Mouse (Mus musculus): ENCODE data around the gene Fam98b. TPM values are rescaled to one million over a fixed set of nuclear protein-coding genes. Genes with fewer than 3 reads are reported as not detected.

Gene Fam98b
- polyA plus RNA-seq, 1 experiment: 36.4 TPM

- TF ChIP-seq CEBPB (IDR thresholded peaks at IDR 0.05; ENCODE audit: low read depth): no peak
- no peak for TF ChIP-seq MYOD1 (IDR thresholded peaks at IDR 0.05; ENCODE audit: control insufficient read depth, insufficient read length, low read depth)
- no peak for TF ChIP-seq MAX (IDR thresholded peaks at IDR 0.05)
- no peak for TF ChIP-seq CTCF (IDR thresholded peaks at IDR 0.05; ENCODE audit: control insufficient read depth, insufficient read depth, insufficient read length)
- TF ChIP-seq MYOG (IDR thresholded peaks at IDR 0.05; ENCODE audit: control insufficient read depth, extremely low read depth, insufficient read length): no peak
- TF ChIP-seq FOSL1 (IDR thresholded peaks at IDR 0.05; ENCODE audit: insufficient read depth, low read length, poor library complexity, severe bottlenecking): no peak
- TF ChIP-seq USF1 (IDR thresholded peaks at IDR 0.05; ENCODE audit: low read depth): no peak
- no peaks in the 10 kb centered on the region for H3K36me3 ChIP-seq (ENCODE audit: control insufficient read depth, insufficient read depth)
- H3K79me2 ChIP-seq (ENCODE audit: control insufficient read depth, insufficient read depth): no peaks in the 10 kb centered on the region
- H3ac ChIP-seq (ENCODE audit: control insufficient read depth, insufficient read length, low read depth): no peak overlapping the region
- peaks cover 8% of the 10 kb centered on the region for H3K27me3 ChIP-seq (ENCODE audit: control insufficient read depth, insufficient read depth, insufficient read length)
- H3K79me3 ChIP-seq (ENCODE audit: low read depth): no peaks in the 10 kb centered on the region
- no peak overlapping the region for H3K4me3 ChIP-seq (ENCODE audit: insufficient read depth, poor library complexity, severe bottlenecking)
Measured at GRCm38 (mm10) chr2:117303391-117304350, 54.1 kb downstream of the Fam98b start.

- no peaks in the 10 kb centered on the region for H3K79me2 ChIP-seq (ENCODE audit: control insufficient read depth, insufficient read depth)
- TF ChIP-seq MYOD1 (IDR thresholded peaks at IDR 0.05; ENCODE audit: control insufficient read depth, insufficient read length, low read depth) (no peak), FOSL1 (IDR thresholded peaks at IDR 0.05; ENCODE audit: insufficient read depth, low read length, poor library complexity, severe bottlenecking) (no peak), USF1 (IDR thresholded peaks at IDR 0.05; ENCODE audit: low read depth) (no peak), MAX (IDR thresholded peaks at IDR 0.05) (no peak), CTCF (IDR thresholded peaks at IDR 0.05; ENCODE audit: control insufficient read depth, insufficient read depth, insufficient read length) (no peak), MYOG (IDR thresholded peaks at IDR 0.05; ENCODE audit: control insufficient read depth, extremely low read depth, insufficient read length) (no peak), CEBPB (IDR thresholded peaks at IDR 0.05; ENCODE audit: low read depth) (no peak)
- no peaks in the 10 kb centered on the region for H3K79me3 ChIP-seq (ENCODE audit: low read depth)
- H3ac ChIP-seq (ENCODE audit: control insufficient read depth, insufficient read length, low read depth): no peak overlapping the region
- peaks cover 8% of the 10 kb centered on the region for H3K27me3 ChIP-seq (ENCODE audit: control insufficient read depth, insufficient read depth, insufficient read length)
- no peak overlapping the region for H3K4me3 ChIP-seq (ENCODE audit: insufficient read depth, poor library complexity, severe bottlenecking)
- H3K36me3 ChIP-seq (ENCODE audit: control insufficient read depth, insufficient read depth): no peaks in the 10 kb centered on the region
Measured at GRCm38 (mm10) chr2:117304941-117305340, 55.4 kb downstream of the Fam98b start.

GRCm38 (mm10) chr2:117307959-117308358, 58.4 kb downstream of the Fam98b start:
- no peaks in the 10 kb centered on the region for H3K79me2 ChIP-seq (ENCODE audit: control insufficient read depth, insufficient read depth)
- H3K79me3 ChIP-seq (ENCODE audit: low read depth): no peaks in the 10 kb centered on the region
- H3K36me3 ChIP-seq (ENCODE audit: control insufficient read depth, insufficient read depth): no peaks in the 10 kb centered on the region
- H3K27me3 ChIP-seq (ENCODE audit: control insufficient read depth, insufficient read depth, insufficient read length): peaks cover 11% of the 10 kb centered on the region
- no peak overlapping the region for H3K4me3 ChIP-seq (ENCODE audit: insufficient read depth, poor library complexity, severe bottlenecking)
- TF ChIP-seq MYOD1 (IDR thresholded peaks at IDR 0.05; ENCODE audit: control insufficient read depth, insufficient read length, low read depth) (no peak), MYOG (IDR thresholded peaks at IDR 0.05; ENCODE audit: control insufficient read depth, extremely low read depth, insufficient read length) (no peak), CEBPB (IDR thresholded peaks at IDR 0.05; ENCODE audit: low read depth) (no peak), FOSL1 (IDR thresholded peaks at IDR 0.05; ENCODE audit: insufficient read depth, low read length, poor library complexity, severe bottlenecking) (no peak), CTCF (IDR thresholded peaks at IDR 0.05; ENCODE audit: control insufficient read depth, insufficient read depth, insufficient read length) (no peak), USF1 (IDR thresholded peaks at IDR 0.05; ENCODE audit: low read depth) (no peak), MAX (IDR thresholded peaks at IDR 0.05) (no peak)
- no peak overlapping the region for H3ac ChIP-seq (ENCODE audit: control insufficient read depth, insufficient read length, low read depth)

DNA sequence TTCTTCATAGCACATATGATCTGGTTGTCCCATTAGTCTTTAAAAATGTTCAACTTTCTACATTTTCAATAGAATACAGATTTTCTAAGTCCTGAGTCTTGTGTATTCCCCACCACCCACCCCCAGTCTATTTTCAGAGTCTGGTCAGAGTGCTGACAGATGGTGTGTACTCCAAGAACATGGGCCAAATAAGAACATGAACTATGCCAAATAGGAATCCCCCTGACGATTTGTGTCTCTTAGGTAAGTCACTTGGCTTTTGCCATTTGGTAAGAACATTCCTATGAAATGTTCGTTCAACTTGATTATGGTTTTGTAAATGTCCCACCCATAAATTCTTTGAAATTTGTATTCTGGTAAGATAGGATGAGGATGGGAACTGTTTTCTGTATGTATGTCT, 59.5 kb downstream of the Fam98b start:
- no peak overlapping the region for H3K4me3 ChIP-seq (ENCODE audit: insufficient read depth, poor library complexity, severe bottlenecking)
- H3K79me2 ChIP-seq (ENCODE audit: control insufficient read depth, insufficient read depth): no peaks in the 10 kb centered on the region
- TF ChIP-seq CTCF (IDR thresholded peaks at IDR 0.05; ENCODE audit: control insufficient read depth, insufficient read depth, insufficient read length): no peak
- TF ChIP-seq FOSL1 (IDR thresholded peaks at IDR 0.05; ENCODE audit: insufficient read depth, low read length, poor library complexity, severe bottlenecking): no peak
- no peak for TF ChIP-seq MYOG (IDR thresholded peaks at IDR 0.05; ENCODE audit: control insufficient read depth, extremely low read depth, insufficient read length)
- TF ChIP-seq MYOD1 (IDR thresholded peaks at IDR 0.05; ENCODE audit: control insufficient read depth, insufficient read length, low read depth): no peak
- TF ChIP-seq MAX (IDR thresholded peaks at IDR 0.05): no peak
- no peak for TF ChIP-seq USF1 (IDR thresholded peaks at IDR 0.05; ENCODE audit: low read depth)
- TF ChIP-seq CEBPB (IDR thresholded peaks at IDR 0.05; ENCODE audit: low read depth): no peak
- H3ac ChIP-seq (ENCODE audit: control insufficient read depth, insufficient read length, low read depth): no peak overlapping the region
- H3K79me3 ChIP-seq (ENCODE audit: low read depth): no peaks in the 10 kb centered on the region
- H3K36me3 ChIP-seq (ENCODE audit: control insufficient read depth, insufficient read depth): no peaks in the 10 kb centered on the region
- H3K27me3 ChIP-seq (ENCODE audit: control insufficient read depth, insufficient read depth, insufficient read length): peaks cover 8% of the 10 kb centered on the region

DNA sequence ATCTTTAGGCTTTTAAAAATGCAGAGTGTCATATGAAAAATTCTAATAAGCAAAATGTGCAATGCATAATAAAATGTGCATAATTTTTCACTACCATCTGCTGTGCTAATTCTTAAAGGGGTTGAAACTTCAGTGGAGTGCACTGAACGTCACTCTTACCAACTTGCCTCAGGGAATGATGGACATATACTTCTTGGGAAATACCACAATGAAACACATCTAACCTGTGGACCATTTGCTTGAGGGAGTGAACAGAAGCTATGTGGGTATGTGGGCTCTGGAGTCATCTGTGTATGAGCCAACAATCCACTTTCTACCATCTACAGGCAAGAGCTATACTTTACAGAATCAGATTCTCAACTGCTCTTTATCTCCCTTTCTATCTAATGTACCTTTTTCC, 61.8 kb downstream of the Fam98b start:
- Histone ChIP-seq H3K79me3 (ENCODE audit: low read depth) (no peaks in the 10 kb centered on the region), H3K4me3 (ENCODE audit: insufficient read depth, poor library complexity, severe bottlenecking) (no peak overlapping the region), H3K27me3 (ENCODE audit: control insufficient read depth, insufficient read depth, insufficient read length) (peaks cover 3% of the 10 kb centered on the region), H3K36me3 (ENCODE audit: control insufficient read depth, insufficient read depth) (no peaks in the 10 kb centered on the region), H3K79me2 (ENCODE audit: control insufficient read depth, insufficient read depth) (no peaks in the 10 kb centered on the region), H3ac (ENCODE audit: control insufficient read depth, insufficient read length, low read depth) (no peak overlapping the region)
- no peak for TF ChIP-seq FOSL1 (IDR thresholded peaks at IDR 0.05; ENCODE audit: insufficient read depth, low read length, poor library complexity, severe bottlenecking)
- no peak for TF ChIP-seq MYOG (IDR thresholded peaks at IDR 0.05; ENCODE audit: control insufficient read depth, extremely low read depth, insufficient read length)
- no peak for TF ChIP-seq CTCF (IDR thresholded peaks at IDR 0.05; ENCODE audit: control insufficient read depth, insufficient read depth, insufficient read length)

Measured in C2C12 (cell line).